Mouse (Mus musculus): ENCODE measurements around the gene Vmn1r60. TPM values are rescaled to one million over a fixed set of nuclear protein-coding genes. Genes with fewer than 3 reads are reported as not detected.
"Not testable (repeated sequence)": the region's sequence is repeated elsewhere in the genome, so short reads cannot be mapped to it uniquely, and the experiment has no call there.

Gene Vmn1r60
- polyA plus RNA-seq (2014; fragmentation: Nextera tagmentation; extraction: Ambion mirVana), result not detected in 2 replicates

DNA sequence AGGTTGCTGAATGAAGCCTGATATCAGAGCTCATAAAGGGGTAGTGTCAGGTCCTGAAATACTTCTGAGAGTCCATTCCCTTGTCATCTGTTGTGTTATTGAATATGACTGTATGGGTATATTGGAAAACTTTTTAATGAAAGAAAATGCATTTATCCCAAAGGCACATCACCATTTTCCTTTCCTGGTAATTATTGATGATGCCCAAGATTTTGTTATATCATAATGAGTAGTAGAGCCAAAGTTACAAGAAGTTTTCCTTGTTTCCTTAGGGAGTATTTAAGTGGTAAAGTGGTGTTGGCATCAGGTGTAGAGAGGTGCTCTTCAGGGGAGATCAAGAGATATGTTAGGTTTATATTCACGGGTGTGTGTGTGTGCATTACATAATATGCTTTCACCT lies at the start of gene Vmn1r60:
TSS of gene Vmn1r60 (minus strand) at position 101 of the 400 bp plus-strand sequence.
- not testable (repeated sequence) for H3K4me3 ChIP-seq (ENCODE audit: low read depth, low read length); H3K36me3 ChIP-seq (ENCODE audit: control insufficient read depth, insufficient read depth, low read length); H3K4me2 ChIP-seq (replicated peaks; ENCODE audit: low read depth, low read length); ATAC-seq (ENCODE audit: insufficient number of reproducible peaks, insufficient read depth, low FRiP score, low read depth); H3K27me3 ChIP-seq (ENCODE audit: control insufficient read depth, insufficient read depth, low read length); H3K4me1 ChIP-seq (ENCODE audit: control insufficient read depth, insufficient read depth, low read length); H3K9me3 ChIP-seq (ENCODE audit: control insufficient read depth, low read depth, low read length); H3K9ac ChIP-seq (replicated peaks; ENCODE audit: low read depth, low read length); H3K27ac ChIP-seq (ENCODE audit: low read length)
- 91% methylated on average over 1 of the region's 1 CpGs for WGBS

- H3K27ac ChIP-seq (ENCODE audit: low read length); H3K9me3 ChIP-seq (ENCODE audit: control insufficient read depth, low read depth, low read length); H3K4me3 ChIP-seq (ENCODE audit: low read depth, low read length); H3K9ac ChIP-seq (replicated peaks; ENCODE audit: low read depth, low read length); ATAC-seq (ENCODE audit: insufficient number of reproducible peaks, insufficient read depth, low FRiP score, low read depth); H3K4me2 ChIP-seq (replicated peaks; ENCODE audit: low read depth, low read length); H3K27me3 ChIP-seq (ENCODE audit: control insufficient read depth, insufficient read depth, low read length); H3K36me3 ChIP-seq (ENCODE audit: control insufficient read depth, insufficient read depth, low read length); H3K4me1 ChIP-seq (ENCODE audit: control insufficient read depth, insufficient read depth, low read length): not testable (repeated sequence)
- 54% methylated on average over 3 of the region's 3 CpGs for WGBS
These were observed 6.2 kb downstream of the Vmn1r60 start for GRCm38 (mm10) chr7:5540770-5541436.

DNA sequence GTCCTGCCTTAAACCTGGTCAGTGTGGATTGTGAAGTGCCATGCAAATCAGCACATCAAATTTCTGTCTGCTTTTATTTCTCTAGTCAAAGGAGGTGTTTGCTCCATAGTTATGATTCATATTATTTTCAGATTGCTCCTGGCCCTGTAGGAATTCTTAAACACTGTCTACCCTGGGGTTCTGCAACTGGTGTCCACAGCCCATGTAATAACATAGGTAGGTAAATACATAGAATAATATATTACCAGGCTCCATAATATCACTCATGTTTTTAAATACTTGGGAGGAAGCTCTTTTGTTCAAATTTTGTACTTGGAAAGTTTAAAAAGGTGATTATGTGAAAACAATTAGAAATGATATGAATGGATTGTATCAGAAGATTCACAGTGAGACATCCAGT lies 53.3 kb downstream of the Vmn1r60 start, which contains the start of gene Vmn2r28:
TSS of gene Vmn2r28 (minus strand) at position 101 of the 400 bp plus-strand sequence.
- not testable (repeated sequence) for H3K27ac ChIP-seq (ENCODE audit: low read length); H3K9ac ChIP-seq (replicated peaks; ENCODE audit: low read depth, low read length); H3K4me1 ChIP-seq (ENCODE audit: control insufficient read depth, insufficient read depth, low read length); H3K27me3 ChIP-seq (ENCODE audit: control insufficient read depth, insufficient read depth, low read length); H3K4me2 ChIP-seq (replicated peaks; ENCODE audit: low read depth, low read length); ATAC-seq (ENCODE audit: insufficient number of reproducible peaks, insufficient read depth, low FRiP score, low read depth); H3K4me3 ChIP-seq (ENCODE audit: low read depth, low read length); H3K36me3 ChIP-seq (ENCODE audit: control insufficient read depth, insufficient read depth, low read length); H3K9me3 ChIP-seq (ENCODE audit: control insufficient read depth, low read depth, low read length)

Other genes starting within 250 kb of the Vmn1r60 start
- gene Gm5065, start 196.8 kb downstream of the Vmn1r60 start, polyA plus RNA-seq (2014; fragmentation: Nextera tagmentation; extraction: Ambion mirVana), result not detected in 2 replicates
- gene Nlrp2, start 196.3 kb downstream of the Vmn1r60 start, polyA plus RNA-seq (2014; fragmentation: Nextera tagmentation; extraction: Ambion mirVana), result not detected in 2 replicates
- not detected in 2 replicates for gene Vmn1r58, start 133.9 kb downstream of the Vmn1r60 start, polyA plus RNA-seq (2014; fragmentation: Nextera tagmentation; extraction: Ambion mirVana)
- gene Vmn1r59, start 90.5 kb downstream of the Vmn1r60 start, polyA plus RNA-seq (2014; fragmentation: Nextera tagmentation; extraction: Ambion mirVana), result not detected in 2 replicates
- gene Vmn2r28, start 53.4 kb downstream of the Vmn1r60 start, polyA plus RNA-seq (2014; fragmentation: Nextera tagmentation; extraction: Ambion mirVana), result not detected in 2 replicates
- not detected in 2 replicates for gene Vmn1r61, start 66.0 kb upstream of the Vmn1r60 start, polyA plus RNA-seq (2014; fragmentation: Nextera tagmentation; extraction: Ambion mirVana)
- not detected in 2 replicates for gene Vmn1r62, start 126.3 kb upstream of the Vmn1r60 start, polyA plus RNA-seq (2014; fragmentation: Nextera tagmentation; extraction: Ambion mirVana)

Data from stomach, embryonic 14.5 days (tissue).